Mouse (Mus musculus): ENCODE measurements around the gene Zdhhc4.

The Zdhhc4 gene

DNA sequence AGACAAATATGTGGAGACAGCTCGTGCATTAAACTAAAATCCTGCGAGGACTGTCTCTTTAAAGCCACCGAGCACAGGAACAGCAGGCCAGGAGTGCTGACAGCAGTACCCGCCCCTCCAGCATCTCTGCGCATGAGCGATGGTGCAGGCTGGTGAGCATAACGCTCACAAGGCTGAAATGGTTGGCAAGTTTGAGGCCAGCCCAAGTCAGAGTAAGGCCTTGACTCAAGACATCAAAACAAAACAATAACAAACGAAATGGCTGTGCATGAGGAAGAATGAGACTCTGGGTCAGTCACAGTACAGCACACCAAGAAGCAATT is 11.8 kb downstream of the Zdhhc4 start:
- no peak for DNase-seq (ENCODE audit: low spot score)

- DNase-seq (ENCODE audit: low spot score), result peak; percentile 56
Measured at GRCm38 (mm10) chr5:143316605-143317287, 12.3 kb downstream of the Zdhhc4 start.

GRCm38 (mm10) chr5:143315514-143315888 is 13.6 kb downstream of the Zdhhc4 start:
- no peak for DNase-seq (ENCODE audit: low spot score)

DNA sequence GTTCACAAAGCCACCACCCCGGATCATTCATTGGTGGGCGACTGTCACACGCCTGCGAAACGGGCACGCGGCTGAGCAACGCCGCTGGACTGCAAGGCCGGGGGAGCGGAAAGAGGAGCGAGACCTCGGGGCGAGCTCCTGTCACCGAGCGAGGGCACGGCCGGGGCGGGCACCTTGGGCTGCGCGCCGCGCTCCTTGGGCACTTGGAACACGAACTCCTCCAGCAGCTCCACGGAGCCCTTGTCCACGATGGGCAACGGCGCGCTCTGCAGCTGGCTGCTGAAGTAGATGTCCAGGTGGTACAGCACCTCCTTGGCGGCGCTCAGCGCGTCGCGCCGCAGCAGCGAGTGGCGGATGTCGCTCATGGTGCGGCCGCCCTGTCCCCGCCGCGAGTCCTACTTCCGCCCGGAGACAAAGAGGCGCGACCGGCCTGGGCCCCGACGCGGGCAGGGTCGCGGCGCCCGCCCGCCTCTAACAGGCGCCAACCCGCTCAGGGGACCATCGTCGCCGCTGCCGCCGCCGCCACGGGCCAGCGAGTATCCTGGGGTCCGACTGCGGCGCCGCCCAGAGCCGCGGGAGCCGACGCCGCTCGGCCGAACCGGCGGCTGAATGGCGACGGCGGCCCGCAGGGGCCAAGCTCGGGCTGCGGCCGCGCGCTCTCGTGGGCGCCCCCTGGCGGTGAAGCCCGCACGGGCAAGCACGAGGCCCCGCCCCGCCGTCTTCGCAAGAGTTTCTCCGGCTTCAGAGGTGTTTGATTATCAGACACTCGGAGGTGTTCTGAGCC is 14.1 kb downstream of the Zdhhc4 start, which contains the start of gene E130309D02Rik:
TSS of gene E130309D02Rik (minus strand) at position 631 of the 784 bp plus-strand sequence.
- DNase-seq (ENCODE audit: low spot score), result peak; percentile 92

DNA sequence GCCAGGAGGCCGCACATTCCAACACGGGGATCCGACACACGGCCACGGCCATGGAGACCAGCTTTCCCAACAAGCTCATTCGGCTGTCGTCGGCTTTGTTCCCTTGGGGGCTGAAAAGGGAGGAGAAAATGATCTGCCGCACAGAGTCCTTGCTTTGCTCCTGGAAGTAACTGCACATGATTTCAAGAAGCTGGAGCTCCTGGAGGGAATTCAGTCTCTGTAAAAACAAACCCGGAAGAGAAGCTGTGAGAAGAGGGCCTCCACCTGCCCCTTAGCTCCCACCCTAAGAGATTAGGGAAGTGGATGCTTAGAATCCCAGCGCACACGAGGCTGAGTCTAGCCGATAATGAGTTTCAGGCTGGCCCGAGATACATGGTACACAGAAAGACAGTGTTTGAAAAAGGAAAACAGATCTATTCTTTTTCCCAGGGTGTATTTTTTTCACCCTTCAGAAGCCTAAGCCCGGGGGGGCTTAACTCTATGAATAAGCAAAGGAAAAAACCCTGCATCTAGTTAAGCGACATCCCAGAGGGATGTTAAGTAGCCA is 14.8 kb downstream of the Zdhhc4 start:
- DNase-seq (ENCODE audit: low spot score), result peak; percentile 60

DNA sequence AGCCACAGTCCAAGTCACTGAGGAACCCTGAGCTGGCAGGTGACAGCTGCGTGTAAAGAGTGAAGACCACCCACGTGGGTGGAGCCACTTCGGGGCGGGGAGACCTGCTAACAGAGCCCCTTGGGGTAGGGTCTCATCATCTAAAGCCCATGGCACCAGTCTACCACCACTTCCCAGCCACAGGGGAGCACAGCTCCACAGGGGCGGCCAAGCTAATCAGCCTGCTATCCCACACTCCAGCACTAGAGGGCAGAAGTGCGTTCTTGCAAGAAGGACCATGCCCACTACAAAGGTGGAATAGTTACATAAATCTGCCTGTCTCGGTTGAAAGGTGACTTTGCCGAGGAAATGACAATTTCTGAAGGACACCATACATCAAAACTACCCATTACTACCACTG is 17.2 kb downstream of the Zdhhc4 start:
- peak; percentile 92 for DNase-seq (ENCODE audit: low spot score)

- DNase-seq (ENCODE audit: low spot score), result no peak
Measured at GRCm38 (mm10) chr5:143309916-143310315, 19.1 kb downstream of the Zdhhc4 start.

DNA sequence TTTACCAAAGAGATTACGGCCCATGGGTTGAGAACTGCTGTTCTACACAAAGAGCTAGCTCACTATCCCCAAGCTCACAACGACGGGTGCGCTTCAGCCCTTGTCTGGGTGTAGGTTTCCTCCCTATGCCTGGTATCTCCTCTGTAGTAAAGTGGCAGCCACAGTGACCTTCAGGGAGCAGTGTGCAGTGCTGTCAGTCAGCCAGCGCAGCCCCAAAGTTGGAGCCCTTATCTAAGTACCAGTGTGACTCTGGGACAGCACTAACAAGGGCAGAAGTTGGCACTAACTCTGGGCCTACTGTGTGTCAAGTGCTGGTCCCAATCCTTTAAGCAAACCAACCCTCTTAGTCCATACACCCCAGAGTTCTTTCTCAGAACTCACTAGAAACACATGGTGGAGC is 20.2 kb downstream of the Zdhhc4 start:
- DNase-seq (ENCODE audit: low spot score), result no peak

- DNase-seq (ENCODE audit: low spot score), result no peak
Measured at GRCm38 (mm10) chr5:143304251-143304650, 24.8 kb downstream of the Zdhhc4 start.

DNA sequence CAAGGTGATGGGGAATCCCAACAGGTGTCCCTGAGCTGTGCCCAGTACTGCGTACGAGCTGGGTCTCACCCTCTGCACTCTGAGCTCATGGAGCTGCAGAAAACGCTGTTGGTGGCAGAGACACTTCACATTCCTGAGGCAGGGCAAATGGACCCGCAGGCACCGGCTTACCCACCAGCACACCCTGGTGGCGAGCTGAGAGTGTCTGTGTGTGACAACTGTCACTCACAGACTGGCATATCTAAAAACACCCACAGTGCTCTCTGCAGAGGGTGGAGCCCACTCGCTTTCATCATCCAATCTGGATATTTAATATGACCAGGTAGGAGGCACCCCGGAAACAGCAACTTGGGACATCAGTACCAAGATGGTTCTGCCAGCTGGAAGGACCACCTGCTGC is 27.8 kb downstream of the Zdhhc4 start:
- no peak for DNase-seq (ENCODE audit: low spot score)

DNA sequence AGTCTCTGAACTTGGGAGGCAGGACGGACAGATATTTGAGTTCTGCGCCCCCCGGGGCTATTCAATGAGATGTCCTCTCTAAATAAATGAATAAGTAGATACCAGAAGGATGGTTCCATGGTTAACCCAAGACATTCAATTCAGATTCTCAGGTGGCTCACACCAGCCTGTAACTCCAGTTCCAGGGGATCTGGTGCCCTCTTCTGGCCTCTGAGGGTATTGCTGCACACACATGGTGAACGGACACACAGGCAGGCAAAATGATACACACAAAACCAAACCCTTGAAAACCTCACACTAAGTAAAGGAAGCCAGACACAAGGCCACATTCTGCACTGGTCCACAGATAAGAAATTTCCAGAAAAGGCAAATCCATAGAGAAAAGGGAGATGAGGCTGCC is 29.4 kb downstream of the Zdhhc4 start:
- DNase-seq (ENCODE audit: low spot score), result no peak

DNA sequence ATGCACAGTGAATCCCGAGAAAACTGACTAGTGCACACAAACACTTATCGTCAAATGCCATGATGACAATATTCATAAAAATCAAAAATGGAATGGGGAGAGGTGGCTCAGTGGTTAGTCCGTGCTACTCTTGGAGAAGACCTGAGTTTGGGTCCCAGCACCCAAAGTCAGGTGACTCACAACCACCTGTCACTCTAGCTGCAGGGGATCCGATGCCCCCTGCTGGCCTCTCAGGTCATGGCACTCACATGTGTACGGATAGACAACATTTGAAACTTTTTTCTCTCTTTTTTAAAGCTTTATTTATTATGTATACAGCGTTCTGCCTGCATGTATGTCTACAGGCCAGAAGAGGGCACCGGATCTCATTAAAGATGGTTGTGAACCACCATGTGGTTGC is 30.7 kb downstream of the Zdhhc4 start:
- no peak for DNase-seq (ENCODE audit: low spot score)

DNA sequence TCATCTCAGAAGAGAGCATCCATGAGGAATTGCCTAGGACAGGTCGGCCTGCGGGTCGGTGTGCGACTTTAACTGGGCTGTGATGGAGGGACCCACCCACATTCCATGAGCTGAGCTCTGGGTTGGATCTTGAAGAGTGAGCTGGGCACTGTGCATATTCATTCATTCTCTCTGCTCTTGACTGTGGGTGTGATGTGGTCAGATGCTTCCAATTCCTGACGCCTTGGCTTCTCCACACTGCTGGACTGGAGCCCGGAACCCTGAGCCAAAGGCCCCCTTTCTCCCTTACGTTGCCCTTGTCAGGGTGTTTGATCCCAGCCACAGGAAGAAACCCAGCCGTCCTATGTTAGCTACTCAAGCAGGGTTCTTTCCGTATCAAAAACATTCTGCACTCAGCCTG is 31.1 kb downstream of the Zdhhc4 start:
- DNase-seq (ENCODE audit: low spot score), result no peak

DNA sequence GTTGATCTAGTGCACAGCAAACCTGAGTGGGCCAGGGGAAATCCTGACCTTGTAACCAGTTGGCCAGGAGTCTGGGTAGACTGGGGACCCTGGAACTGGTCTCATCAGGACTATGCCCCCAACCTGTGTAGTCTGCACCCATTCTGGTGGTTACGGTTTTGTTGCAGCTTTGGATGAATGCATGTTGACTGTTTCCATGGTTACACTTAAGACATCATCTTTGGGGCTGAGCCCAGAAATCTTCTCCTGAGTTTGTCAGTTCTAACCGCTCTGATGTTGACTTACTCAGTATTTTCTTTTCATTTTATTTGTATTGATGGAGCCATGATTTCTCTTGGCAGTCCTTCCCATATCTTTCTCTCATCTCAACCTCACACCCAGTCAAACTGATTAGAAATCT is 33.7 kb downstream of the Zdhhc4 start:
- no peak for DNase-seq (ENCODE audit: low spot score)

- no peak for DNase-seq (ENCODE audit: low spot score)
Measured at GRCm38 (mm10) chr5:143294862-143295261, 34.2 kb downstream of the Zdhhc4 start.

GRCm38 (mm10) chr5:143293404-143293803 is 35.7 kb downstream of the Zdhhc4 start, which contains the start of gene Zfp853:
Zfp853 (minus strand) TSS chr5:143293623.
- DNase-seq (ENCODE audit: low spot score), result no peak

GRCm38 (mm10) chr5:143292879-143293278 is 36.2 kb downstream of the Zdhhc4 start:
- no peak for DNase-seq (ENCODE audit: low spot score)

DNA sequence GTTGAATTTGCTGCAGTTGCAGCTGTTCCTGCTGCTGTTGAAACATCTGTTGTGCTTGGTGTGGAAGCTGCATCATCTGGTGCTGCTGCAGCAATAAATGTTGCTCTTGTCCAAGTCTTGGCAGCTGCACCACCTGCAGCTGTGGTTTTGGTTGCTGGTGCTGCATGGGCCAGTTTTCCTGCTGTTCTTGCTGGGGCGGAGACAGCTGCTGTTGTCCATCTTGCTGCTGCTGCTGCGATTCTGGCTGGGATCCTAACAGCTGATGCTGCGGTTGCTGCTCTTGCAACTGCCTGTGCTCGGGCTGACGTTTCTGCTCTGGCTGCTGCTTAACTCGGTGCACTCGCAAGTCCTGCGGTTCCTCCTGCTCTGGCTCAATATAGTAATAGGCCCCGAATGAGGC is 39.8 kb downstream of the Zdhhc4 start:
- DNase-seq (ENCODE audit: low spot score), result no peak

GRCm38 (mm10) chr5:143288378-143288911 is 40.6 kb downstream of the Zdhhc4 start:
- DNase-seq (ENCODE audit: low spot score), result no peak

GRCm38 (mm10) chr5:143287774-143288328 is 41.2 kb downstream of the Zdhhc4 start:
- DNase-seq (ENCODE audit: low spot score), result no peak

DNA sequence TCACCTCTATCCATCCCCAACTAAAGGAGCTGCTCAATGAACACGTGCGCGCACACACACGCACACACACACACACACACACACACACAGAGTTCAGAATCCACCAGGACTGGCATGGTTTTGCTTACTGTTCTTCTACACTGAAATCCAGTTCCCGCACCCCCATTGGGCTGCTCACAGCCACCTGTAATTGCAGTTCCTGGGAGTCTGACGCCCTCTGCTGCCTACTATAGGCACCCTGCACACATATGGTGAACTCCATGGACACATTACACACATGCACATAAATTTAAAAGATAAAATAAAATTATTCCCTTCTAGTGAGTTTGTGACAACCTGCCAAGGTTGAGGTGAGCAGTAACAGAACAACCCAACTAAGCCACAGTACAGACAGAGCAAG is 44.3 kb downstream of the Zdhhc4 start:
- no peak for DNase-seq (ENCODE audit: low spot score)

- no peak for DNase-seq (ENCODE audit: low spot score)
Measured at GRCm38 (mm10) chr5:143279247-143279646, 49.8 kb downstream of the Zdhhc4 start.

DNA sequence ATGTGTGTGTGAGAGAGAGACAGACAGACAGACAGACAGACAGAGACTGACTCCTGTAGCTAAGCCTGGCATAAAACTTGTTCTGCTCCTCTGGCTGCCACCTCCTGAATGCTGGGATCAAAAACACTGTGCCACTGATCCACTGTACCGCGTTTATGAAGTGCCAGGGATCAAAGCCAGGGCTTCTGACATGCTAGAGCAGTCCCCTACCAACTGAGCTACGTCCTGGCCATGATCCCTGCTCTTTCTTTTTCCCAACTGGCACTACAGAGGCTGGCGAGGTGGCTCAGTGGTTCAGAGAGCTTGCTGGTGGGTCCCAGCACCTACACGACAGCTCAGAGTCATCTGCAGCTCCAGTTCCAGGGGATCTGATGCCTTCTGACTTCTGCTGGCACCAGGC is 53.3 kb downstream of the Zdhhc4 start:
- no peak for DNase-seq (ENCODE audit: low spot score)

All from MN1 (cell line).